Mouse (Mus musculus) testis, adult 2 months (tissue): Measurements from ENCODE around the gene Nfs1.

Experiments
- CTCF ChIP-seq: fragments of 200-500 bp; IDR thresholded peaks from 2 replicates; pipeline ENCODE4 v1.5.1; 2012; ENCODE audit warnings: low read depth, mild to moderate bottlenecking, inconsistent platforms, low read length, moderate library complexity; ENCODE audit not compliant: control insufficient read depth, insufficient read depth, insufficient replicate concordance
- POLR2A ChIP-seq: fragments of 200-500 bp; IDR thresholded peaks from 2 replicates; pipeline ENCODE4 v1.6.1; 2012; ENCODE audit warnings: low read depth, mild to moderate bottlenecking, inconsistent platforms, low read length, moderate library complexity; ENCODE audit not compliant: control insufficient read depth

DNA sequence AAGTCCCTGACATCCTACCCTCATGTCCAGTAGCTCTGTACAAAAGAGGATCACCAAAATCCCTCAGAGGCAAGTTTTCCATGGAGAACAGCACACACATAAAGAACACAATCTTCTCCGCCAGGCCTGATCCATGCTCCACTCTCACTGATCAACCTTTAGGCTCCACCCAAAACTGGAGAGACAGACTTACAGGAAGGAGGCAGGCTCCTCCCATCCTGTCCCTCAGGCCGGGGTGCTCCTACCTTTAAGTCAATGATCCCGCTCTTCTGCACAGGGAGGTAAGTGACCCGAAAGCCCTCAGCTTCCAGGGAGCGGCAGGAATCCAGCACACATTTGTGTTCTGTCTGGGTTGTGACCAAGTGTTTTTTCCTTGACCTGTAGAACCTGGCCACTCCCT, 9.8 kb downstream of the Nfs1 start:
- TF ChIP-seq POLR2A (no peak), CTCF (no peak)
